Mouse (Mus musculus) heart, embryonic 11.5 days (tissue): ENCODE measurements around the gene Hoxb13. TPM values are rescaled to one million over a fixed set of nuclear protein-coding genes. Genes with fewer than 3 reads are reported as not detected.

ENCODE experiments used
- ATAC-seq: fragments of 200-750 bp; cut with Nextera tagmentation; replicated peaks from 2 replicates; pipeline ENCODE4 v1.8.0; 2017; ENCODE audit warnings: moderate library complexity; ENCODE audit not compliant: insufficient number of reproducible peaks, low FRiP score, low TSS enrichment
- H3K27ac ChIP-seq: fragments of 300-500 bp; sonication (generic); 2 replicates; pipeline ENCODE4 v1.5.1; 2014; ENCODE audit warnings: mild to moderate bottlenecking, low read depth, low read length
- H3K27me3 ChIP-seq: fragments of 300-500 bp; sonication (generic); 2 replicates; pipeline ENCODE4 v1.6.1; 2014; ENCODE audit warnings: mild to moderate bottlenecking, low read length, mixed read lengths; ENCODE audit not compliant: control insufficient read depth, insufficient read depth
- H3K36me3 ChIP-seq: fragments of 300-500 bp; sonication (generic); 2 replicates; pipeline ENCODE4 v1.6.1; 2014; ENCODE audit warnings: mild to moderate bottlenecking, low read length, moderate library complexity, mixed read lengths; ENCODE audit not compliant: control insufficient read depth, insufficient read depth
- H3K4me1 ChIP-seq: fragments of 300-500 bp; sonication (generic); 2 replicates; pipeline ENCODE4 v1.6.1; 2014; ENCODE audit warnings: low read length; ENCODE audit not compliant: control insufficient read depth, insufficient read depth
- H3K4me2 ChIP-seq: fragments of 300-500 bp; sonication (generic); 2 replicates; pipeline ENCODE4 v1.6.1; 2014; ENCODE audit warnings: mild to moderate bottlenecking, moderate library complexity
- H3K4me3 ChIP-seq: fragments of 300-500 bp; sonication (generic); 2 replicates; pipeline ENCODE4 v1.5.1; 2014; ENCODE audit warnings: low read depth, low read length
- H3K9ac ChIP-seq: fragments of 300-500 bp; sonication (generic); 2 replicates; pipeline ENCODE4 v1.6.1; 2014; ENCODE audit warnings: mild to moderate bottlenecking, low read depth, low read length, moderate library complexity
- H3K9me3 ChIP-seq: fragments of 300-500 bp; sonication (generic); replicated peaks from 2 replicates; pipeline ENCODE4 v1.6.1; 2016; ENCODE audit warnings: low read length; ENCODE audit not compliant: control insufficient read depth
- WGBS: fragments of 180-500 bp; shearing (Covaris S2); extraction: QIAGEN DNeasy Blood & Tissue Kit; methylation state at CpG from one replicate; pipeline ENCODE4 v1.1.7; 2014; ENCODE audit not compliant: insufficient replicate concordance; 5-methylcytosine and 5-hydroxymethylcytosine counted together
- polyA plus RNA-seq: library from polyadenylated mRNA; unstranded; fragments of >200 nt; fragmentation: Nextera tagmentation; extraction: Ambion mirVana; gene quantifications from 2 replicates; pipeline ENCODE4 v1.2.1, GENCODE M21; 2014

Hoxb13 gene
- polyA plus RNA-seq, 1 experiment from 2014 or later = not detected

- ATAC-seq = no peak
- no peaks in the 10 kb centered on the region for H3K4me1 ChIP-seq
- WGBS = 2% methylated on average over 20 of the region's 20 CpGs
These were observed 1.7 kb downstream of the Hoxb13 start for GRCm38 (mm10) chr11:96195769-96196280.

GRCm38 (mm10) chr11:96198642-96199041, 4.5 kb downstream of the Hoxb13 start:
- Histone ChIP-seq H3K27ac (no peak overlapping the region), H3K36me3 (no peaks in the 10 kb centered on the region), H3K9ac (no peak overlapping the region), H3K4me2 (no peak overlapping the region), H3K4me1 (no peaks in the 10 kb centered on the region), H3K27me3 (peaks cover 100% of the 10 kb centered on the region), H3K4me3 (no peak overlapping the region), H3K9me3 (no peaks in the 10 kb centered on the region)
- ATAC-seq = no peak
- WGBS = 1% methylated on average over 12 of the region's 12 CpGs

More at GRCm38 (mm10) chr11:96195769-96196280, 1.7 kb downstream of the Hoxb13 start:
- no peak overlapping the region for H3K4me3 ChIP-seq
- no peak overlapping the region for H3K9ac ChIP-seq
- peaks cover 100% of the 10 kb centered on the region for H3K27me3 ChIP-seq
- H3K9me3 ChIP-seq = no peaks in the 10 kb centered on the region
- H3K36me3 ChIP-seq = no peaks in the 10 kb centered on the region
- no peak overlapping the region for H3K27ac ChIP-seq
- no peak overlapping the region for H3K4me2 ChIP-seq

DNA sequence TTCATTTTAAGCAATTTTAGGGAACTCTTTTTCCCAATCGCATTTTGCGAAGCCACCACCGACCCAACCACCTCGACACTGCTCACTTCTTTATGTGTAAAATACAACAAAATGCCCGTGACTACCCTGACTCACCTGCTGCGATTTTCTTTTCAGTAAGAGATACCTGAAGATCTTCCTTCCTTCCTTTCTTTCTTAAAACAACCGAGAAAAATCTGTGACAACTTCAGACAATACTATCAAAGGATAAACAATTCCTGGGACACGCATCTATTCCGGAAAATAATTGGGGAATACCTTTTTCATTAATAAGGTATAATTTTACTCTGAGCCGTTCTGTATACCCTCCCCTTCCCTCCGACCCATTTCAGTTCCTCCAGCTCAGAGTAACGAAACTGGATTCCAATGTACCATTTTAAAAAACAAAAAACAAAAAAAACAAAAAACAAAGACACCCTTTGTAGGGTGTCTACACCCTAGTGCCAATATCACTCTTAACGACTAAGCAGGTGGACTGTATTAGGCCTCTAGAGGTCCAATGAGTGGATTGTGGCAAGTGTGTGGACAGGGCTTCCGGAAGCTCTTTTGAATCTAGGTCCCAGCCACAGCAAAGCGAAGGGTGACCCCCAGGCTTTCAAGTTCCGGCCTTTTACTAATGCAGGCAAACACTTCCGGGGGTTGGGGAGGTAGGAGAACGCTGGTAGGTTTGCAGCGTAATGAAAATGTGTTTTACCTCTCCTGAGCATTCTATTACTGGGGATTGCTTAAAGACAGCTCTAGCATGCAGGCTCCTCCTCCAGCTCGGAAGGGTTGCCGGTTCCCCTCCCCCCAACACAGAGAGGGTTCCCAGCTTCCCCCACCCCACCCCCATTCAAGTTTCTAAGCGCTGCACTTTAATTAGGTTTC, 5.3 kb downstream of the Hoxb13 start:
- no peak overlapping the region for H3K27ac ChIP-seq
- H3K9me3 ChIP-seq = no peaks in the 10 kb centered on the region
- no peaks in the 10 kb centered on the region for H3K4me1 ChIP-seq
- WGBS = 2% methylated on average over 22 of the region's 22 CpGs
- H3K4me2 ChIP-seq = no peak overlapping the region
- H3K27me3 ChIP-seq = peaks cover 100% of the 10 kb centered on the region
- H3K9ac ChIP-seq = no peak overlapping the region
- H3K4me3 ChIP-seq = no peak overlapping the region
- no peak for ATAC-seq
- no peaks in the 10 kb centered on the region for H3K36me3 ChIP-seq

GRCm38 (mm10) chr11:96200183-96200655, 6.1 kb downstream of the Hoxb13 start:
- no peak overlapping the region for H3K27ac ChIP-seq
- 2% methylated on average over 14 of the region's 14 CpGs for WGBS
- no peaks in the 10 kb centered on the region for H3K9me3 ChIP-seq
- peaks cover 99% of the 10 kb centered on the region for H3K27me3 ChIP-seq
- H3K36me3 ChIP-seq = no peaks in the 10 kb centered on the region
- H3K4me2 ChIP-seq = no peak overlapping the region
- no peak for ATAC-seq
- H3K4me1 ChIP-seq = no peaks in the 10 kb centered on the region
- H3K4me3 ChIP-seq = no peak overlapping the region; the same call in 1 of the 2 replicates
- no peak overlapping the region for H3K9ac ChIP-seq

GRCm38 (mm10) chr11:96201741-96202140, 7.6 kb downstream of the Hoxb13 start:
- peaks cover 99% of the 10 kb centered on the region for H3K27me3 ChIP-seq
- H3K9ac ChIP-seq = no peak overlapping the region
- H3K4me1 ChIP-seq = no peaks in the 10 kb centered on the region
- no peaks in the 10 kb centered on the region for H3K9me3 ChIP-seq
- H3K27ac ChIP-seq = no peak overlapping the region
- no peak overlapping the region for H3K4me2 ChIP-seq
- ATAC-seq = no peak
- no peaks in the 10 kb centered on the region for H3K36me3 ChIP-seq
- H3K4me3 ChIP-seq = no peak overlapping the region

DNA sequence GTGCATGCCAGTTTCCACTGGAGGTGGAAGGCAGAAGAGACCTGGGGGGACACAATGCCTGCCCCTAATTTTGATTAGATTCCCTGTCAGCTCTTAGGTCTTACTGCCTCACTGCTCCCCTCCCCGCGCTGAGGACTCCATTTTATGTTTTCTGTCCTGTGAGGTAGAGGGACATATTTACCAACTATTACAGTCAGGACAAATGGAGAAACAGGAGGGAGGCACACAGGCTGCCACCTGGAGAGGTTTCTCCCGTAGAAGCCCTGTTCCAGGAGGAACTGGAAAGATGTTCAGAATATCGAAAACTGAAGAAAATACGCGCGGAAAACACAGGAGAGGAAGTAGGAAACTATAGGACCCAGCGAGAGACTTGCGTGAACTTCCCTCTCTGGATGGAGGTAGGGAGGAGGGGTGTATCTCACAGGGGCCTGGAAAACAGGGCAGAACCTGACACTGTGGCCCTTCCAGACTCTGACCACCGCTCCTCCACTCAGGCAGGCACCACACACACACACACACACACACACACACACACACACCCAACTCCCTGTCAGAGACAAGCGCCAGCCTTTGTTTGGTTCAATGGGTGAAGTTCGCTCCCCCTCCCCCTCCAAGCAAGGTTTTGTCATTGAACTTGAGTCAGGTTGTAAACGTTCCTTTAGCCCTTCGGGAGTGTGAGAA, 8.4 kb downstream of the Hoxb13 start:
- no peak overlapping the region for H3K9ac ChIP-seq
- no peak overlapping the region for H3K4me3 ChIP-seq
- 2% methylated on average over 14 of the region's 14 CpGs for WGBS

GRCm38 (mm10) chr11:96203182-96203788, 9.2 kb downstream of the Hoxb13 start:
- H3K4me1 ChIP-seq = no peaks in the 10 kb centered on the region
- no peak for ATAC-seq
- H3K4me3 ChIP-seq = no peak overlapping the region
- peaks cover 99% of the 10 kb centered on the region for H3K27me3 ChIP-seq
- H3K36me3 ChIP-seq = no peaks in the 10 kb centered on the region
- H3K27ac ChIP-seq = no peak overlapping the region
- H3K9ac ChIP-seq = no peak overlapping the region
- no peaks in the 10 kb centered on the region for H3K9me3 ChIP-seq
- WGBS = under 1% methylated on average over 37 of the region's 37 CpGs
- H3K4me2 ChIP-seq = no peak overlapping the region

More for the DNA sequence above, 8.4 kb downstream of the Hoxb13 start:
- ATAC-seq = no peak
- H3K36me3 ChIP-seq = no peaks in the 10 kb centered on the region
- no peaks in the 10 kb centered on the region for H3K4me1 ChIP-seq
- no peak overlapping the region for H3K4me2 ChIP-seq
- H3K27me3 ChIP-seq = peaks cover 99% of the 10 kb centered on the region
- no peak overlapping the region for H3K27ac ChIP-seq
- no peaks in the 10 kb centered on the region for H3K9me3 ChIP-seq

DNA sequence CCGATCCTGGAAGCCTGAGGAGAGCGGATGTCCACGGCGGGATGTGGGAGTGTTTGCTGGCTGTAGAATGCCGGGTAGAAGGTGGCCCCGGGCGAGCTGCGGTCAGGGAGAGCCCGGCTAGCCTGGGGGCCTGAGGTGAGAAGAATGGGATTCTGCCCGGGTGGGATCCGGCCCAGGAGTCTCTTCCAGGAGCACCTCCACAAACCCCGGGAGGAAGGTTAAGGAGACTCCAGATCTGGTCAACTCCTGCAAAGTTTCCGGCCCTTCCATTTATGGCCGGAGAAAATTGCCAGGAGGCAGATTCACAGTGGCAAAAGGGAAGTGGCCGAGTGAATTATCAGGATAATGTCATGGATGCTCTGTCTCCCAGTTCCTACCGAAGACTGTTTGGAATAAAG, 9.7 kb downstream of the Hoxb13 start:
- no peak for ATAC-seq

More for the DNA sequence above, 9.7 kb downstream of the Hoxb13 start:
- peaks cover 99% of the 10 kb centered on the region for H3K27me3 ChIP-seq
- no peaks in the 10 kb centered on the region for H3K9me3 ChIP-seq
- H3K4me1 ChIP-seq = no peaks in the 10 kb centered on the region
- H3K4me3 ChIP-seq = no peak overlapping the region
- H3K27ac ChIP-seq = no peak overlapping the region
- under 1% methylated on average over 16 of the region's 16 CpGs for WGBS
- H3K9ac ChIP-seq = no peak overlapping the region
- H3K4me2 ChIP-seq = no peak overlapping the region
- no peaks in the 10 kb centered on the region for H3K36me3 ChIP-seq
